Mouse (Mus musculus) urinary bladder, postnatal 36 days (tissue): ENCODE data around the gene Slc13a3.

Experiments used
- DNase-seq, 2 experiments: peaks; one replicate each; pipeline ENCODE4 v3.0.0; 2022; ENCODE audit warnings: low spot score in 2 of 2, mixed read lengths in 1 of 2

Gene Slc13a3

DNA sequence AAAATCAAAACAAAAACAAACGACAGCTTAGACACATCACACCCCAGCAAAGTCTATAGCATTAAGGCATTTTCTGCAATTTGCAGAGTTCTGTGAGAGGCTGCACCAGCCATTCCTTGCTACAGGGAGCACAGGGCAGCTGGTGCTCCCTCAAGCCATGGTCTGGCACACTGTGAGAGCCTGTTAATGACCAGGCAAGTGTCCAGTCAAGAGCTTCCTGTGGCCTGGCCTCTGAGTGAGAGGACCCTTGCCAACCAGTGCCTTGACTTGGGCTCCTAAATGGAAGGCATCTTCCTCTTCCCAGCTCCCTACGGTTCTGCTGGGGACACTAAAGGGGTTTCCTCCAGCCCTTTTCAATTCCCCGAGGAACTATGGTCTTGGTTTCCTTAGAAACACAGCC lies 59.1 kb downstream of the Slc13a3 start:
- no peak for DNase-seq

DNA sequence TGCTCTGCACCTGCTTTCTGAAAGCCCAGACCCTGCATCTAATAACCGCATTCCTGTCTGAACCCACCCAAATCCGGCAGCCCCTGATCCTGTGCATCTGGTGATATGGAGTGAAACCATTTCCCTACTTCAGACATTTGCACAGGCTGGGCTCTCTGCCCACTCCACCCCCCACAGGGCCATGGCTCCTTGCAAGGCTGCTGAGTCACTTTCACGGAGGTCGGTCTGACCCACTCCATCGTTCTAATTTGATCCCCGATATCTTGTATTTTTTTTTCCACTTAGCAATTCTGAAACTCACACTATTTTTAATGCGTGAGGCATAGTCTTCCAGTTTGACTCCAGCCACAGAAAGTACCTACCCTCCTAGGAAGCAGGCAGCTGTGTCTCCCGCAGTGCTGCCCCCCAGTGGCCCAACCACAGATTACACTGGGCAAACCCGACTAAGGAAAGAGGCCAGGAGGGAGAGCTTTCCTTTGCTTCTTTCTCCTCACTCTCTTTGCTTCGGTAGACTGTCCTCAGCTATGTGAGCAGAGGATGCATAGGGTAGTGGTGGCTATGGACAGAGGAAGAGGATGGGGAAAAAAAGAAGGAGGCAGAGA lies 65.2 kb downstream of the Slc13a3 start:
- DNase-seq = peak; percentile 60 to 73

DNA sequence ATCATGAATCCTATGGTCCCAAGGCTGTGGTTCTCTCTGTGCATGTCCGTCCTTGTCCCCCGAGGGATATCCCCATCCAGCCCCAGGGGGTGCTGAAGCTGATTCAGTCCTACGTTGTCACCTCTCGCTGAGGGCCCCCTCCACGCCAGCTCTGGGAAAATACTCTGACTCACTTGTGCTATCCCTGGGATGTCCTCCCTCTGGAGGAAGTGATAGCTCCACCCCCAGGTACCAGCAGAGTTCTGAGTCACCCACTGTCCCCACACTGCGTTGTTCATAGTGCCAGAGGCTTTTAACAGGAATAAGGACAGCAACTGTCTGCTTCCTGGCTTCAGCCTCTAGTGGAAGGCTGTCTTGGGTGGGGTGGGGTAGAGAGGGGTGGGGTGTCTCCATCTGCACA lies 67.7 kb downstream of the Slc13a3 start:
- DNase-seq = no peak

DNA sequence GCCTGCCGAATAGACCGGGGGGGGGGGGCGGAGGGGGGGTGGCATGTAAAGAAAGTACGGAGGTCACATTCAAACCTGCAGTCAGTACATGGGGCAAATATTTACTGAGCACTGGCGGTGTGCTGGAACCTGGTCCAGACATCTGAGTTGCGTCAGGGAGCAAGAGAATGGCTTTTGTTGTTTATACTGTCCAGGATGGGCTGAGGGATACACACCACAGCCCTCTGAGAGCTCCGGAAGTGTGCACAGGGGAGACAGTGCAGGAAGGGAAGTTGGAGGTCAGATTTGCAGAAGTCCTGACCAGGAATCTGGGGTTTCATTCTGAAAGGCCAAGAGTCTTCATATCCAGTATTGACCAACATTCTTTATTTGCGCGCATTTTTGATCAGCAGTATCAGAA lies 68.1 kb downstream of the Slc13a3 start:
- no peak for DNase-seq

DNA sequence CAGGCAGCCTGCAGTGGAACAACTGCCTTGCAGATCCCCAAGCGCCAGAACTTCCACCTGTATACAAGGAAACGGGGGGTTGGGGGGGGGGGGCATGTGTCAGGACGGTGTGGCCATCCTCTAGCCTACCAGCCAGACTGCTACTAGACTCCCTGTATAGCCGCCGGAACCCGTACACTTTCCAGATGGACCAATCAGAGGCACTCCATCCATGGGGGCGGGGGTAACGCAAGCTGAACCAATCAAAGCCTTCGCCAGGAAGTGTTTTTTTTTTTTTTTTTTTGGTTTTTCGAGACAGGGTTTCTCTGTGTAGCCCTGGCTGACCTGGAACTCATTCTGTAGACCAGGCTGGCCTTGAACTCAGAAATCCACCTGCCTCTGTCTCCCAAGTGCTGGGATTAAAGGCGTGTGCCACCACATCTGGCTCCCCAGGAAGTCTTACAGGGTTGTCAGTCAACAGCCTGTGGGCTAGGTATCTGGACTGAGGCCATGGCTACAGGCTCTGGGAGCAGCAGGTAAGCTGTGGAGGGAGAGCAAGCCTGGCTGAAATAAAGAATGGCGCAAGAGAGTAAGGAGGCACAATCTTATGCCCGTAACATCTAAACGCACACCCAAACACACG lies 74.8 kb downstream of the Slc13a3 start:
- DNase-seq = no peak

DNA sequence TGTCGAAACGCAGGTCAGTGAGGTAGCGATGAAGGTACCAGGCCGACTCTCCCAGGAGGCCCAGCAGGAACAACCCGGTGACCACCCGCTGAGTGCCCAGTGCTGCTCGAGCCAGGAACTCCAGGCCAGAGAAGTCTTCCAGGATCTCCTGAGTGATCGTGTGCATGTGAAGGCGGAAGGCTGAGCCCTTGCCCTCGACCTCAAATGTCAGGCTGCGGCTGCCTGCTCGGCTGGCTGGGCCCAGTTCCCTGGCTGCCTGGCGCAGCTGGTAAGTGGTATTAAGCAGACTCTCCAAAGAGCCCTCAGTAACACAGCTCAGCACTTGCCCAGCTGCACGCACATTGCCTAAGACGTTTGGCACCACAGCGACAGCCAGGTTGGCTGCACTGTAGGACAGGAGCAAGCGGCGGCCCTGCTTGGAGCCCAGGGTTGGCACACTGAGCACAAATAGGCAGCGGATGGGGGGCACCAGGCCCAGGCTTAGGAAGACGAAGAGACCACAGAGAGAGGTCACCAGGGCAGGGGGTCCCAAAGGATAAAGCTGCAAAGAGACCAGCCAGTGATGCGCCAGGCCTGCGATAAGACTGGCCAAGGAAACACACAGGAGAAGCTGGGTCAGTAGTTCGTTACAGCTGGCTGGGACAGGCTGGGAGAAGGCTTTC lies 75.4 kb downstream of the Slc13a3 start:
- DNase-seq = peak in 1 of 2 experiments; percentile 34

DNA sequence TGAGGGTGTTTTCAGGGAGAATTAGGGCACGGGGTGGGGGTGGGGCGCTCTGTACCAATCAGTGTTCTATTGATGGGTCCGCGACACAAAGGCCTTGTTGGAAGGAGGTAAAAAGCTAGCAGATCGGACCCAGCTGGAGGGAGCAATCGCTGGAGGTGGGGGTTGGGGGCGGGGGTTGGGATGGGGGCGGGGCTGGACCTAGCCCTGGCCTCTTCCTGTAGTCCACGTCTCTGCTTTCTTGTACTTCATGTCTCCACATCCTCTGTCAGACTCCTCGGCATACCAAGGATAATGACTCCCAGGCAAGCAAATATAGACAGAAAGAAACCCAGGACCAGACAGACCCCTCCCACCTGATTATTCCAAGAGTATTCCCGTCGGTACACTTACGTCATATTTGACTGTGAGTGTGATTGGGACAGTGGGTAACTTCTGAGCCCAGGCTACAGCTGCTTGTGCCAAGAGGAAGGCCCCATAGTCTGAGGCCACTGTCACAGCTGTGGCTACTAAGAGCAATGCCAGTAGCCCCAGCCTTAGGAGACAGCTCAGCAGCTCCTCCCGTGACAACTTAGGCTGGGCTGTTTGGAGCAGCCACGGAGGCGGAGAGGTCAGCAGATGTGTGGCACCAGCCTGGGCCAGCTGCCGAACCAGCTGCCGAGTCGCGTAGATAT lies 76.1 kb downstream of the Slc13a3 start:
- no peak for DNase-seq

DNA sequence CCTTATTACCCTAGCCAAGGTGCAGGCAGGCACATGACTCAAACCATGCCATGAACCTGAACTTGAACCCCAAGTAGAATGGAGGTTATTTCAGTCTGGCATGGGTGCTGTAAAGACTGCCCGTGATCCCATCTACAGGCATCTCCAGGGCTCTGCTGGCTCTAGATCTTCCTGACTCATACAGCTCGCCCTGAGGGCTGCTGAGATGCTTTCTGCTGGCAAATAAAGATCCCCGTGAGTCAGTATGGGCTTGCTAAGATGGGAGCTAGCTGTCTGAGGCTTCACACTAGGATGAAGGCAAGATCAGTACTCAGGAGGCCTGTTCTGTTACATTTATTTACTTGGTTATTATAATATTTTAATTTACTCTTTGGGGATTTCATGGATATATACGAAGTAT lies 80.9 kb downstream of the Slc13a3 start:
- no peak for DNase-seq

DNA sequence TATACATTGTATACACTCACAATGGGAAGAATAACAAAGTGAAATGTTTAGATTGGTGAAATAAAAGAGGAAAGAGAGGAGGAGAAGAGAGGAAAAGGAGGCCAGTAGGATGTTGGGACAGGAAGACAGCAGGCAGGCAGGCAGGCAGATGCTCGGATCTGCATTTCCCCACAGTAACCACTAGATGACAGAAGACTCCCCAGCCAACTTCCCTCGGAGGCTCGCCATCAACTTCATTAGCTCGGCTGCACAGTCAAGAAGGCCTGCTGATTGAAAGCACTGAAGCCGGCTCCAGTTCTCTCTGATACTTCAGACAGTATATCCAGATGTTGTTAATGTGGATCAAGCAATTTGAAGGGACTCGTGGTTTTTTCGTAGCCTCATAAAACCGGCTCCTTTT lies 81.5 kb downstream of the Slc13a3 start:
- no peak for DNase-seq

DNA sequence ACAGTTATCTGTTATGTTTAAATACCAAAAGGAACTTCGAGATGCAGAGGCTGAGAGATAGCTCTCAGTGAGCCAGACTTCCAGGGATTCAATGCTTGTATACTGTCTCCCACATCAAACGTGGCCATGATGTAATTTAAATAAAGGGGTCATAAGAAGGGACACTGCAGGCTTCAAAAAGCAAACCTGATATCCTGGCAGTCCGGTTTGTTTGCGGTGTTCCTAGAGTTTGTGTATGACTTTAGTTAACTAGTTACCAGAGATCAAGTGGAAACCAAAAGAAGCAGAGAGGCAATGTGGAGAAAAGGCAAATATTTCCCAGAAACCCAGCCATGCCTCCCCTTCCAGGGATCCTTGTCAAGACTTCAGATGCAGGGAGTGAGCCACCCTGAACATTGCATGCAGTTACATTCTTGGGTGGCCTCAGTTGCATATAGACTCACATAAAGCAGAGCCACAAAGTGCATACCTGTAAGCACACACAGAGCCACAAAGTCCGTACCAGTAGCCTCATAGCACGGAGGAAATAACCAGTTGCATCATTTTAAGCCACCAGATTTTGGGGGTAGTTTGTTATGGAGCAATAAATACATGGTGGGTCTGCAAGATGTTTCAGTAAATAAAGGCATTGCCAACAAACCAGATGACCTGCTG lies 83.6 kb downstream of the Slc13a3 start:
- no peak for DNase-seq

DNA sequence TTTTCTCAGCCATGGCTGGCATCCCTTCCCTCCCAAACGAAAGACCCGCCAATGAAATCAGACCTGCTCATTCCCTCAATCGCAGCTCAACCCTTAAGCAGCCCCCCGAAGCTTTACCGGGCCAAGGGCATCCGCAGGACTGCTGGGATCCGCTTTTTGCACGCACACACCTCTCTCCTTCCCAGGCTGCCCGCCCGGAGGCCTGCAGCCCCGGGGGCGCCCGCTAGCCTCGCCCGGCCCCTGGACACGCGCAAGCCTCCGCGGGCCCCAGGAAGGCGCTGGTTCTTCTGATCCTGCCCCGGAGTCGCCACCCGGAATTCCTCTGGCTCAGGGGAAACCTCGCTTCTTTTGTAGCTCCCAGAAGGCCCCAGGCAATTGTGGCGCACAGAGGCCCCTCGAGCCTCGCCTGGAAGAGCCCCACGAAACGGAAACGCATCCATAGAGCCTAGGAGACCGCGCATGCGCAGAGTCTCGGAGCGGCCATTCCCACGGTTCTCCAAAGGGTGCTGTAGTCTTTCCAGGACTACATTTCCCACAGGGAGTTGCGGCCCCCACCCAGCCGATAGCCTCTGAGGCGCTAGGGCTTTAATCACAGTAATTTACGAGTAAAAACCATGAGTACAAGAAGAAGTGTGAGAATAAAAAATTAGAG lies 85.1 kb downstream of the Slc13a3 start, which contains the start of gene Zfp334:
Gene Zfp334 (minus strand): TSS at position 416 of the 652 bp plus-strand sequence.
- DNase-seq = peak; percentile 79 to 92

DNA sequence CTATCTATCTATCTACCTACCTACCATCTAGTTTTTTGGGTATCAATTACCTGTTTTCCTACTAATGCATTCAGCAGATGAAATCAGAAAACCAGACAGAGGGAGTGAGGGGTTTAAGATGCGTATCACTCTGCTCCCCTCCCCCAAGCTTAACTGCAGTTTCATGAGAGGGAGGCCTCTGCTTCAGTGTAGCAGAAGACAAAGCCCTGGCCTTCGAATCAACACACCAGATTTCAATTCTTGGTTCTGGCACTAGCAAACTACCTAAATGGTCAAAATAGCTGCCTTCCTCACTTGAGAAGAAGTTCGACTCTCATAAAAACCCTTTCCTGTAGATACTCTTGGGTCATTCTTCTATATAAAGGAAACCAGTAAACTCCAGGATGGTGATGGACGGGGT lies 85.7 kb downstream of the Slc13a3 start:
- no peak for DNase-seq

DNA sequence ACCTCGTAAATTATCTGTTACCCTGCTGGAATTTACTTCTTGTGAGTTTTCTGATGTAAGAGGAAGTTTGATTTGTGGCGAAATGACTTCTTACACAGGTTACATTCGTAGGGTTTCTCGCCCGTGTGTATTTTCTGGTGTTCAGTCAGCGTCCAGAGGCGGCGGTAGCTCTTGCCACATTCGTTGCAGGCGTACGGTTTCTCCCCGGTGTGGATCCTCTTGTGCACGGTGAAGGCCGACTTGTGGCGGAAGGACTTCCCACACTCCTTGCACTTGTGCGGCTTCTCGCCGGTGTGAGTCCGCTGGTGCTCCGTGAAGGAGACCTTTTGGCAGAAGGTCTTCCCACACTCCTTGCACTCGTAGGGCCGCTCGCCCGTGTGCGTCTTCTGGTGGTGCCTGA lies 93.0 kb downstream of the Slc13a3 start:
- DNase-seq = no peak

DNA sequence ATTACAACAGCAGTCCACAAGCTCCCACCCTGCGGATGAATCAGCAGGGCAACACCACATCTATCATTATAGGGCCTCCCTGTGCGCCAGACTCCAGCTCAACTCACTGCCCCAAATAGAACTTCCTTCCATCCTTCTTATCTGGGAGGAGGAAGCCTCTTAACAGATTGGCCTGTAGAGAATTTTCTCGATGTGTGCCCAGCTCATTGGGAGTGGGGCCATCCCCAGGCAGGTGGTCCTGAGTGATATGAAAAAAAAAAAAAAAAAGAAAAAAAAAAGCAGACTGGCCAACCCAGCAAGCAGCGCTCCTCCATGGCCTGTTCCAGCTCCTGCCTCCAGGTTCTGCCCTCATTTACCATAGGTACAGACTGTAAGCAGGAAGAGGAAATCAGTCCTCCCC lies 97.0 kb downstream of the Slc13a3 start:
- DNase-seq = no peak

DNA sequence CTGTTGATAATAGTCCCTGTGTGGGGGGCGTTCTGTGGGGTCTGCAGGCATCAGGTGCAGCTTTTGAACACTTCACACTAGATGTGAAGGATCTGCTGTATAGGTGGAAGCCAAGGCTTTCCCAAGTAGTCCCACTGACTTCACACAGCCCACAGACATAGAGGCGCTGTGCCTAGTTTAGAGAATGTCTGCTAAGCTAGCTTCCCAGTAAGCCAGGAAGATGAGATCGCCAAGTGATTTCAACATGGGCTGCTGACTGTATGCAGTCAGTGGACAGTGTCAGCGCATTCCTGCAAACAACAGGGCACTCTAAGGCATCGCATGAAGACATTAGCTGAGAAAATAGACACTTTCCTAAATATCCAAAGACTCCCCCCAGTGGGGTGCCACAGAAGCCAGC lies 97.6 kb downstream of the Slc13a3 start:
- no peak for DNase-seq

DNA sequence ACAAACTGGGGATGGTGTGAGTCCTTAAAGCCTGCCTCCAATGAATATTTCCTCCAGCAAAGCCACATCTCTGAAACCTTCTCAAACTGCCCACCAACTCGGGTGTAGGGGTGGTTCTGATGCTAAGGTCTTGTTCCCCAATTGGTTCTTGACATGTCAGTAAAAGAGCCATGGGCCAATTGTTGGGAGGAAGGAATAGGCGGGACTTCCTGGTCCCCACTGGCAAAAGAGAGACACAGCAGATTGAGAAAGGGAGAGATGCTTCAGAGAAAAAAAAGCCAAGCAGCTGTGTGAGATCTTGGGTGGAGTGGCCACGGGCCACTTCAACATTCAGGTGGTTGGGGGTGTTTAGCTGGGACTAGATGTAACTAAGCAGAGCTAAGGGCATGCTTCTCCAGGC lies 102.0 kb downstream of the Slc13a3 start:
- no peak for DNase-seq

DNA sequence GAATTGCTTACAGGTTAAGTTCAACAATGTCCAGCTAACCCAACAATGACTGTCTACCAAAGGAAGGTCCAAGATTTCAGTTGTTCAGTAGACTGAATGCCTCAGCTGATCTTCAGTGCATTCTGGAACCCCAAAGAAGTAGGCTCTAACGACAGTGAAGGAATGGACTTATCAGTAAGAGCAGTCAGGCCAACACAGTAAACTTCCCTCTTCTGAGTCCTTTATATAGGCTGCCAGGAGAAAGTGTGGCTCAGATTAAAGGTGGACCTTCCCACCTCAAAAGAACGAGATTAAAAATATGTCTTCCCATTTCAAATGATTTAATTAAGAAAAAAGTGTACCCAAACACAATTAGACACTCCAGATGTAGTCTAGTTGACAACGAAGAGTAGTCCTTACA lies 102.7 kb downstream of the Slc13a3 start:
- DNase-seq = no peak

DNA sequence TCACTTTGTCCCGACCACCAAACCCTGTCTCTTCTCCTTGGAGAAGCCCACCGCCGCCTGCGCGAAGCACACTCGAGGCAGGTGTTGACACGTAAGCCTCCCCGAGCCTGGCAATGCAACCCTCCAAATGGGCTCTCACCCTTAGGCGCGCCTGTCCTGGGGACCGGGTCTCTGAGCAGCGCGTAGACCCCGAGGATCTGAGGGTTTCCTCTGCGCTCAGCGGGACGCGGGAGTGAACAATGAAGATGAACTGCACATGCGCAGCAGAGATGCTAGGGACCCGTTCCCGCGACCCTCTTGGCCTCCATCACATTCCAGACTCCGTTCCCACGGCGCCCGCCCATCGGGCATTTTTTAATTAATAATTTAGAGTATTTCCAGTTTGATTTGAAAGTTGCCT lies 104.5 kb downstream of the Slc13a3 start, which contains the start of gene Zfp663:
Gene Zfp663 (minus strand): TSS at position 234 of the 400 bp plus-strand sequence.
- no peak for DNase-seq

DNA sequence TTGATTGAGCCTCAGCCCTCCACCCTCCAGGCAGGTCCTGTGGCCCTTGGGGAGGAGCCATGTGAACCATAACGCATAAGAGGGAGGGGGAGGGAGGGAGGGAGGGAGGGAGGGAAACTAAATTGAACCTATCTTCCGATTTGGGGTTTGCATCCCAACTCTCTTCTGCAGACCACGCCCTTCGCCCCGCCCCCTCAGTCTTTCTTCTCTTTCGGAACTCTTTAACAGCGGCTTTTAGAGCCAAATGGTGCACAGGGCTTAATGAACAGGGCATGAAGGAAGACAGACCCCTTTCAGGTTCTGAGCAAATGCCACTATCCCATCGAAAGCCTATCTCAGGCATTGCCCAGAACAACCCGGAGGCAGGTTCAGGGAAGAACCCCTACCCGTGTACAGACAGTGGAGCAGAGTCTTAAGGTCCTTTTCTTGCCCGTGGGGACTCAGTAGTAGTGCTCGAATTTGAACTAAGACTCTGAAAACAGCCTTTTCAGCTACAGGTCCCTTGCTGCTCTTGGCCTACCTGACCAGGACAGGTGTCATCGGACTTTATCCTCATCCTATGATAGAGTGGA lies 105.1 kb downstream of the Slc13a3 start:
- peak in 1 of 2 experiments; percentile 16 for DNase-seq

DNA sequence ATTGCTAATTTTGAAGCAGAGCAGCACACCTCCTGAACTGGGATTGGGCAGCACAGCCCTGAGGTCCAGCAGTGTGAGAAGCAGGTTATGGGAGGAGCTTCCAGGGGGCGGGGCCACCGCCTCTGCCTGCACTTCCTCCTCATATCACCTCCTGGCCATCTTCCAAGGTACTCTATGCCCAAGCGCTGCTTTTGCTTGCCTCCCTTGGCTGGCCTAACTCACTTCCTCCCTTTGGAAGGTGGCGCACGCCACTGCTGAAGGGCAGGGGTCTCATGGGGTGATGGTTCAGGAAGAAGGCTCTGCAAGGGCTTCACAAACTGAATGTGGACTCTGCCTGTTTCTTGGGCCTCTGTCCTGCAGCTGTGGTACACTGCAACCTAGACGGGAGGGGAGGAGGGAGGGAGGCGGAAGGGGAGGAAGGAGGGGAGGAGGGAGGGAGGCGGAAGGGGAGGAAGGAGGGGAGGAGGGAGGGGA lies 105.9 kb downstream of the Slc13a3 start:
- peak; percentile 60 to 64 for DNase-seq
